Mouse (Mus musculus): ENCODE data around the gene Prkar2b. TPM values are rescaled to one million over a fixed set of nuclear protein-coding genes. Genes with fewer than 3 reads are reported as not detected.

Prkar2b gene
- total and polyA plus RNA-seq, 2 experiments from 2014 or later, result 102 to 124 TPM

GRCm38 (mm10) chr12:32085856-32086255 lies 24.8 kb upstream of the Prkar2b start:
- Histone ChIP-seq H3K9ac (replicated peaks; ENCODE audit: low read length) (no peak overlapping the region), H3K4me2 (ENCODE audit: low read depth, low read length) (no peak overlapping the region), H3K27me3 (ENCODE audit: insufficient read depth, low read length) (no peaks in the 10 kb centered on the region), H3K4me3 (ENCODE audit: low read length) (no peak overlapping the region), H3K4me1 (ENCODE audit: insufficient read depth, low read length) (no peaks in the 10 kb centered on the region), H3K9me3 (ENCODE audit: low read length) (no peaks in the 10 kb centered on the region), H3K36me3 (ENCODE audit: insufficient read depth, low read length) (no peaks in the 10 kb centered on the region), H3K27ac (no peak overlapping the region)
- TF ChIP-seq CTCF (IDR thresholded peaks at IDR 0.05; ENCODE audit: low read depth), result no peak
- no peak for ATAC-seq
- no peak for DNase-seq (ENCODE audit: low spot score)
- WGBS, result 58% methylated on average over 3 of the region's 3 CpGs

DNA sequence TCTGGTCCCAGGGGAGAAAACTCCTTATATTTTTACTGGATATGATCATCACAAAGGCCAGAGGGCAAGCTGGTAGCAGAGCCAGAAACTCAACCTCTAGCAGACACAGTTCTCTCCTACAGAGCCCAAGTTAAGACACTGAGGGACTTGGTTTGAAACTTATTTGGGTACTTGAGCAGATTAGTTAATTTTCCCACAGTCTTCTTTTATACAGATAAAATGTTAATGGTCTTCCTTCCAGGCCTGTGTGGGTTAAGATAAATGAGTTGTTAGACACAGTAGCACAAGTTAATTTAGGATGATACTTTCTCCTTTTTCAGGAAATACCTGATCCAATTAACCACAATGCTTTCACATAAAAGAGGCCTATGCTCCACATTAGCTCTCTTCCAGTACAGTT lies 24.1 kb upstream of the Prkar2b start:
- Histone ChIP-seq H3K27me3 (ENCODE audit: insufficient read depth, low read length) (no peaks in the 10 kb centered on the region), H3K9ac (replicated peaks; ENCODE audit: low read length) (no peak overlapping the region), H3K4me1 (ENCODE audit: insufficient read depth, low read length) (no peaks in the 10 kb centered on the region), H3K9me3 (ENCODE audit: low read length) (no peaks in the 10 kb centered on the region), H3K4me3 (ENCODE audit: low read length) (no peak overlapping the region), H3K36me3 (ENCODE audit: insufficient read depth, low read length) (no peaks in the 10 kb centered on the region), H3K27ac (no peak overlapping the region), H3K4me2 (ENCODE audit: low read depth, low read length) (no peak overlapping the region)
- no peak for TF ChIP-seq CTCF (IDR thresholded peaks at IDR 0.05; ENCODE audit: low read depth)
- DNase-seq (ENCODE audit: low spot score), result no peak
- ATAC-seq, result no peak

GRCm38 (mm10) chr12:32084601-32085000 lies 23.5 kb upstream of the Prkar2b start:
- Histone ChIP-seq H3K4me1 (ENCODE audit: insufficient read depth, low read length) (no peaks in the 10 kb centered on the region), H3K27me3 (ENCODE audit: insufficient read depth, low read length) (no peaks in the 10 kb centered on the region), H3K9me3 (ENCODE audit: low read length) (no peaks in the 10 kb centered on the region), H3K9ac (replicated peaks; ENCODE audit: low read length) (no peak overlapping the region), H3K27ac (no peak overlapping the region), H3K4me3 (ENCODE audit: low read length) (no peak overlapping the region), H3K4me2 (ENCODE audit: low read depth, low read length) (no peak overlapping the region), H3K36me3 (ENCODE audit: insufficient read depth, low read length) (no peaks in the 10 kb centered on the region)
- no peak for ATAC-seq
- TF ChIP-seq CTCF (IDR thresholded peaks at IDR 0.05; ENCODE audit: low read depth), result no peak
- DNase-seq (ENCODE audit: low spot score), result no peak
- 60% methylated on average over 5 of the region's 5 CpGs for WGBS

DNA sequence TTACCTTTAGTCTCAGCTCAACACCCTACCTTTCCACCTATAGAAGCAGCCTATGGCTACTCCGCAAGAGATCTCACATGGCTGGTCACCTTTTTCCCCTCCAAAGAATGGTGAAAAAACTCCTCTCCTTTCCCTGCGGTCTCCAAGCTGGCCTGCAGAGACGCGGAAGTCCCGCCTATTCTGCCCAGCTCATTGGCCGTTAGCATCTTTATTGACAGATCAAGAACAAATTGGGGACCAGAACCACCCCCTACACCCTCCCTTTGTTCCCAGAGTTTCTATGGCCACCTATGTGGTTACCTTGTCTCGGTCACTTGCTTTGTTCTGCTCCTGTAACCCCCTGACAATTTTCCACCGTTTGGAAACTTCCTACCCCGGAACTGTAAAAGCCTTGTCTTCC lies 19.6 kb upstream of the Prkar2b start:
- no peak for ATAC-seq
- H3K4me3 ChIP-seq (ENCODE audit: low read length), result no peak overlapping the region

GRCm38 (mm10) chr12:32077403-32077802 lies 16.3 kb upstream of the Prkar2b start:
- no peak for ATAC-seq
- H3K9ac ChIP-seq (replicated peaks; ENCODE audit: low read length), result no peak overlapping the region

More for the DNA sequence above, 19.6 kb upstream of the Prkar2b start:
- 80% methylated on average over 9 of the region's 9 CpGs for WGBS
- Histone ChIP-seq H3K27ac (no peak overlapping the region), H3K9ac (replicated peaks; ENCODE audit: low read length) (no peak overlapping the region), H3K9me3 (ENCODE audit: low read length) (no peaks in the 10 kb centered on the region), H3K36me3 (ENCODE audit: insufficient read depth, low read length) (no peaks in the 10 kb centered on the region), H3K4me2 (ENCODE audit: low read depth, low read length) (no peak overlapping the region), H3K4me1 (ENCODE audit: insufficient read depth, low read length) (no peaks in the 10 kb centered on the region), H3K27me3 (ENCODE audit: insufficient read depth, low read length) (no peaks in the 10 kb centered on the region)
- no peak for DNase-seq (ENCODE audit: low spot score)
- TF ChIP-seq CTCF (IDR thresholded peaks at IDR 0.05; ENCODE audit: low read depth), result no peak

GRCm38 (mm10) chr12:32075831-32076715 lies 15.0 kb upstream of the Prkar2b start:
- Histone ChIP-seq H3K4me2 (ENCODE audit: low read depth, low read length) (no peak overlapping the region), H3K9me3 (ENCODE audit: low read length) (no peaks in the 10 kb centered on the region), H3K9ac (replicated peaks; ENCODE audit: low read length) (no peak overlapping the region), H3K4me1 (ENCODE audit: insufficient read depth, low read length) (no peaks in the 10 kb centered on the region), H3K27me3 (ENCODE audit: insufficient read depth, low read length) (no peaks in the 10 kb centered on the region), H3K4me3 (ENCODE audit: low read length) (no peak overlapping the region), H3K27ac (no peak overlapping the region), H3K36me3 (ENCODE audit: insufficient read depth, low read length) (no peaks in the 10 kb centered on the region)
- DNase-seq (ENCODE audit: low spot score), result no peak
- no peak for ATAC-seq
- WGBS, result 76% methylated on average over 10 of the region's 10 CpGs
- TF ChIP-seq CTCF (IDR thresholded peaks at IDR 0.05; ENCODE audit: low read depth), result no peak

More at GRCm38 (mm10) chr12:32077403-32077802, 16.3 kb upstream of the Prkar2b start:
- DNase-seq (ENCODE audit: low spot score), result no peak
- 96% methylated on average over 6 of the region's 6 CpGs for WGBS
- no peak overlapping the region for H3K4me2 ChIP-seq (ENCODE audit: low read depth, low read length)
- H3K4me1 ChIP-seq (ENCODE audit: insufficient read depth, low read length), result no peaks in the 10 kb centered on the region
- TF ChIP-seq CTCF (IDR thresholded peaks at IDR 0.05; ENCODE audit: low read depth), result no peak
- H3K27me3 ChIP-seq (ENCODE audit: insufficient read depth, low read length), result no peaks in the 10 kb centered on the region
- H3K9me3 ChIP-seq (ENCODE audit: low read length), result no peaks in the 10 kb centered on the region
- H3K36me3 ChIP-seq (ENCODE audit: insufficient read depth, low read length), result no peaks in the 10 kb centered on the region
- no peak overlapping the region for H3K27ac ChIP-seq
- H3K4me3 ChIP-seq (ENCODE audit: low read length), result no peak overlapping the region

- no peak overlapping the region for H3K27ac ChIP-seq
- H3K4me1 ChIP-seq (ENCODE audit: insufficient read depth, low read length), result no peaks in the 10 kb centered on the region
- no peaks in the 10 kb centered on the region for H3K27me3 ChIP-seq (ENCODE audit: insufficient read depth, low read length)
- no peaks in the 10 kb centered on the region for H3K9me3 ChIP-seq (ENCODE audit: low read length)
- no peak overlapping the region for H3K4me2 ChIP-seq (ENCODE audit: low read depth, low read length)
- WGBS, result 30% methylated on average over 6 of the region's 6 CpGs
- H3K4me3 ChIP-seq (ENCODE audit: low read length), result no peak overlapping the region
- no peak overlapping the region for H3K9ac ChIP-seq (replicated peaks; ENCODE audit: low read length)
- no peaks in the 10 kb centered on the region for H3K36me3 ChIP-seq (ENCODE audit: insufficient read depth, low read length)
- no peak for DNase-seq (ENCODE audit: low spot score)
- ATAC-seq, result no peak
- TF ChIP-seq CTCF (IDR thresholded peaks at IDR 0.05; ENCODE audit: low read depth), result no peak
Measured at GRCm38 (mm10) chr12:32074271-32074670, 13.2 kb upstream of the Prkar2b start.
